ENCODE assay signal across 12 mouse cellular contexts in genomic region chr2:16607792-16608586, GRCm38 (mm10).
DNase-seq lines count a peak whose midpoint lies in the region; ATAC-seq and TF ChIP-seq lines count a peak whose summit lies in the region.
"Had no signal": no experiment of that assay in that cellular context is flagged by ENCODE, and none has a peak within 500 bp of the region (broad histone marks: within the 10 kb centered on the region; RNA-seq: fewer than 3 reads in every experiment).

No protein-coding gene starts in this region.

- no peak for TF ChIP-seq CTCF in gastrocnemius, adult 2 months (IDR thresholded peaks at IDR 0.05)

- H3K27ac ChIP-seq in gastrocnemius, adult 2 months: peak overlapping the region; percentile 51; the same call in 1 of the 2 replicates
- H3K27ac ChIP-seq: liver, embryonic 14.5 days had no signal

- ATAC-seq in CD4-positive, CD25-positive, alpha-beta regulatory T cell, adult 4 months: no peak
- no peak for ATAC-seq in erythroid progenitor cell, adult 5-6 weeks (replicated peaks; ENCODE audit: low FRiP score, poor library complexity, severe bottlenecking)

- intact Hi-C loops in gastrocnemius, adult 2 months (cut with DNase I): no loop called here
- intact Hi-C loops in gastrocnemius, postnatal 36 days (cut with DNase I): no loop called here

- H3K4me3 ChIP-seq in gastrocnemius, adult 2 months: no peak overlapping the region

- DNase-seq in gastrocnemius, adult 2 months: no peak
- DNase-seq in gastrocnemius, postnatal 36 days: no peak
- peak; percentile 16 for DNase-seq in right cerebral cortex, adult 18-20 months
- DNase-seq in right cerebral cortex, postnatal 14 days: no peak
- peak; percentile 67 to 79 for DNase-seq in kidney, postnatal 36 days
- DNase-seq in urinary bladder, postnatal 14 days (ENCODE audit: low spot score): no peak
- DNase-seq: cerebellum, postnatal 36 days; gastrocnemius, postnatal 10 days; layer of hippocampus, adult 9-11 months had no signal

Comparison
In these comparisons a context has a peak if more than half of its experiments do, and no peak if none do; other contexts are left out.
1. DNase-seq: peak in right cerebral cortex, adult 18-20 months (single experiment) and kidney, postnatal 36 days (2 of 2); none in gastrocnemius, adult 2 months (single experiment), gastrocnemius, postnatal 36 days (0 of 2), right cerebral cortex, postnatal 14 days (single experiment) and urinary bladder, postnatal 14 days (single experiment).